ENCODE assay signal across 25 mouse cellular contexts in the genomic region with DNA sequence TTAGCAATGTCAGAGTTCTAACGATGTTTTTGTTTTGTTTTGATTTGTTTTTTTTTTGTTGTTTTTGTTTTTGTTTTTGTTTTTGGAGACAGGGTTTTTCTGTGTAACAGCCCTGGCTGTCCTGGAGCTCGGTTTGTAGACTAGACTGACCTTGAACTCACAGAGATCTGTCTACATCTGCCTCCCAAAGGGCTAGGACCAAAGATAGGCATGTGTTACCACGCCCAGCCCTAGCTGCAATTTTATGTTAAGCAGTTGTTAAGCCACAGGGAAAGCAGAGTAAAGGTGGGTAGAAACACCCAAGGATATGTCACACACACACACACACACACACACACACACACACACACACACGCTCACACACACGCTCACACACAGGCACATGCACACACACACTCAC.
"Had no signal": no experiment of that assay in that cellular context is flagged by ENCODE, and none has a peak within 500 bp of the region (broad histone marks: within the 10 kb centered on the region; RNA-seq: fewer than 3 reads in every experiment).

No protein-coding gene starts in this region.

- H3K27me3 ChIP-seq: heart, embryonic 13.5 days; heart, embryonic 15.5 days; hindbrain, embryonic 13.5 days; intestine, embryonic 15.5 days; limb, embryonic 13.5 days; limb, embryonic 15.5 days; liver, embryonic 12.5 days had no signal

- H3K4me1 ChIP-seq: intestine, embryonic 15.5 days; limb, embryonic 15.5 days had no signal

- ATAC-seq: hindbrain, embryonic 16.5 days; inflammation-experienced regulatory T-cells, adult 6 months; intestine, embryonic 15.5 days; intestine, postnatal 0 days; liver, embryonic 12.5 days had no signal

- H3K36me3 ChIP-seq: heart, embryonic 13.5 days; heart, embryonic 15.5 days; intestine, embryonic 15.5 days; limb, embryonic 13.5 days; limb, embryonic 15.5 days; liver, embryonic 12.5 days had no signal

- H3K9ac ChIP-seq: heart, embryonic 13.5 days; heart, embryonic 15.5 days; hindbrain, embryonic 13.5 days; intestine, embryonic 15.5 days; limb, embryonic 13.5 days; limb, embryonic 15.5 days; liver, embryonic 12.5 days; liver, embryonic 14.5 days had no signal

- H3K4me2 ChIP-seq: heart, embryonic 11.5 days; heart, embryonic 13.5 days; heart, embryonic 15.5 days; hindbrain, embryonic 13.5 days; intestine, embryonic 15.5 days; limb, embryonic 13.5 days; limb, embryonic 15.5 days; liver, embryonic 12.5 days had no signal

- H3K4me3 ChIP-seq: heart, adult 2 months; heart, embryonic 13.5 days; heart, embryonic 15.5 days; hindbrain, embryonic 13.5 days; intestine, embryonic 15.5 days; limb, embryonic 13.5 days; limb, embryonic 15.5 days; liver, embryonic 12.5 days had no signal

- H3K27ac ChIP-seq: heart, adult 2 months; heart, embryonic 13.5 days; heart, embryonic 15.5 days; hindbrain, embryonic 13.5 days; intestine, embryonic 15.5 days; limb, embryonic 13.5 days; limb, embryonic 15.5 days; liver, embryonic 12.5 days; liver, embryonic 14.5 days had no signal

- DNase-seq: gastrocnemius, postnatal 14 days; gastrocnemius, postnatal 36 days; heart, adult 11 months; heart, adult 2 months; heart, postnatal 14 days; heart, postnatal 36 days; kidney, adult 18-20 months; kidney, adult 8-10 months; kidney, postnatal 10 days; kidney, postnatal 25 days; layer of hippocampus, adult 9-11 months; layer of hippocampus, postnatal 36 days; left cerebral cortex, postnatal 4 days had no signal

- H3K9me3 ChIP-seq: heart, embryonic 13.5 days; heart, embryonic 15.5 days; hindbrain, embryonic 13.5 days; intestine, embryonic 15.5 days; limb, embryonic 13.5 days; limb, embryonic 15.5 days; liver, embryonic 12.5 days had no signal
